Mouse (Mus musculus): ENCODE data around the gene Atf7. TPM values are rescaled to one million over a fixed set of nuclear protein-coding genes. Genes with fewer than 3 reads are reported as not detected.
A peak's percentile ranks its signal among the peaks of the same experiment; 100 is the strongest.

Gene Atf7
- polyA plus RNA-seq, 1 experiment from 2014 or later, result 35.2 TPM

DNA sequence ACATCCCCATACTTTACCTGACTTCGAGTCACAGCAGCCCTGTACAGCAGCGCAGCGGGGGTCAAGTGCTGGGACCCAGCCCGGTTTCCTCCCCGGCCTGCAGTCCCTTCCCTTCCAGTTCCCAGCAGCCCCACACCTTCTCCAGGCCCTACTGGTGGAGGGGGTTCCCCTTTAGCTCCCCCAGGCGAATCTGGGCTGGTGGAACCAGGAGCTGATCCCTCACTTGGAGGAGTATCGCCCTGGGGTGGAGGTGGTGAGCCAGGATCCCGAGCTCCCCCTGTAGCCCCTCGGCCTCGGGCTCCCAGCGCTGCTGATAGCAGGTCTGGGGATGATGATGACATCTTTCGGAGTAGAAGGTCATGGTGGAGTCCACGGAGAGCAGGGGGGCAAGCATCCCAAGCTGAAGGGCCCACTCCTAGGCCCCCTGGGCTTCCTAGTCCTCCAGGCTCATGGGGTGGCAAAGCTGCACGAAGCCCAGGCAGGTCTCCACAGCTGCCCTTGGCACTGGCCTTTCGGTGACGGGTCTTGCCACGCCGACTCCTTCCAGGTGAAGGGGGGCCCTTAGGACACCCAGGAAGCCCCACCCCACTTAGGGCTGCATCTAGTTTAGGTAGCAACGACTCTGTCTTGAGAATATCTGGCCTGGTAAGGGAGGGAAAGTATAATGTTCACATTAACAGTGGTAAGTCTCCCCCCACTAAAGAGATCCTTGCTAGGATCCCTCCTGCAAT, 124.0 kb downstream of the Atf7 start:
- Histone ChIP-seq H3K36me3 (peaks cover 54% of the 10 kb centered on the region), H3K27ac (no peak overlapping the region), H3K9me3 (no peaks in the 10 kb centered on the region), H3K9ac (no peak overlapping the region), H3K4me1 (no peaks in the 10 kb centered on the region), H3K27me3 (replicated peaks) (no peaks in the 10 kb centered on the region), H3K4me3 (replicated peaks) (no peak overlapping the region), H3K4me2 (no peak overlapping the region)
- 85% methylated on average over 19 of the region's 19 CpGs for WGBS
- ATAC-seq (ENCODE audit: insufficient read depth, low FRiP score, low read depth), result no peak

DNA sequence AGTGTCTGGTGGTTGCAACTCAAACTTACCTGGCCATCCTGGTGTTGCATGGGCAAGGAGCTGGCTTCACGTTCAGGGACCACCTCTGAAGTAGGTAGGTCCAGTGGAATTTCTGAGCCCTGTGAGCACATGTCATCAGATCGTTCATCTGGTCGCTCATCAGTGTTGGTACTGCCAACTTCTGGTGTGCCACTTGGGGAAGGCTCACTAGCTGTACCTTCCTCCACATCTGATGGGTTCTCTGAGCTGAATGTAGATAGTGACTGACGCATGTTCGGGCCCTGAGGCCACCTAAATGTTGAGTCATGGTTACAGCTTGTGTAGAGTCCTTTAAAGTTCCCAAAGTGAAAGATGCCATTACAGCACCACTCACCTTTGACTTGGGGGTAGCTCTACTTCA, 124.8 kb downstream of the Atf7 start:
- peaks cover 57% of the 10 kb centered on the region for H3K36me3 ChIP-seq
- H3K27ac ChIP-seq, result no peak overlapping the region
- no peaks in the 10 kb centered on the region for H3K4me1 ChIP-seq
- WGBS, result 88% methylated on average over 5 of the region's 5 CpGs
- no peaks in the 10 kb centered on the region for H3K27me3 ChIP-seq (replicated peaks)
- no peaks in the 10 kb centered on the region for H3K9me3 ChIP-seq
- ATAC-seq (ENCODE audit: insufficient read depth, low FRiP score, low read depth), result no peak
- H3K4me3 ChIP-seq (replicated peaks), result no peak overlapping the region
- no peak overlapping the region for H3K4me2 ChIP-seq
- no peak overlapping the region for H3K9ac ChIP-seq

DNA sequence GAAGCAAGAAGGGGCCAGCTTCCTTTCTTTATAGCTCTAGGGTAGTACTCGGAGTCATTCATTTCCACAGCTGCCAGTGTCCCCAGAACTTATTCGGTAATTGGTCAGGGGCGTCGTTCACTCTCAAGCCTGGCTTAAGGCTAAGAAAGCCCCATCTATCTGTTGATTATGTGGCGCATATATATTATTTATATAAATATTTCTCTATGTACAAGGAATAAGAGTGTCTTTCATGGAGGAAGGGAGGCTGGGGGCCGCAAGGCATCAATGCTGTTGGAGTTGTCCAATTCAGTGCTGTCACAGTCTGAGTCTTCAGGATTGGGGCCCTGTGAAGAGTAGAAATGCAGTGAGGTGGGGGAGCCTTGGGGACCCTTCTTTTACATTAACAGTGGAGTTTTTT, 125.4 kb downstream of the Atf7 start:
- Histone ChIP-seq H3K27me3 (replicated peaks) (no peaks in the 10 kb centered on the region), H3K9me3 (no peaks in the 10 kb centered on the region), H3K4me1 (no peaks in the 10 kb centered on the region), H3K9ac (no peak overlapping the region), H3K4me3 (replicated peaks) (no peak overlapping the region), H3K4me2 (no peak overlapping the region), H3K27ac (no peak overlapping the region), H3K36me3 (peaks cover 64% of the 10 kb centered on the region)
- 82% methylated on average over 6 of the region's 6 CpGs for WGBS
- no peak for ATAC-seq (ENCODE audit: insufficient read depth, low FRiP score, low read depth)

DNA sequence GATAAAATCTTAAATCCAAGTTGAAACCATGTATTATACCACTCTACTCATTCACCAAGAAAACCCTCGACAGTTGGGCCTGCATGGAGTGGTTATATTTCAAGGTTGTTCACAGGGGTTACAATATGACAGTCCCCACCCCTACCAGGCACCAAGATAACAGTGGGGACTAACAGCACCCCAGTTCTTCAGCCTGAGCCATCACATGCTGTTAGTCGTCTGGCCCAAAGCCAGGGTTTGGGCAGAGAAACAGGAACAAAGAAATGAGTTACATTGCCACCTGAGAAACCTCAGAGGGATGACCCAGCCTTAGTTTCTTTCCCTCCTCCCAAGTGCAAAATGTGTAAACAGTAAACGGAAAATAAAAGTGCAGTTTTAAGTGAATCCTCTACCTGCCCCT, 125.9 kb downstream of the Atf7 start:
- no peak overlapping the region for H3K9ac ChIP-seq
- H3K9me3 ChIP-seq, result no peaks in the 10 kb centered on the region
- peaks cover 64% of the 10 kb centered on the region for H3K36me3 ChIP-seq
- no peaks in the 10 kb centered on the region for H3K27me3 ChIP-seq (replicated peaks)
- H3K4me2 ChIP-seq, result no peak overlapping the region
- no peaks in the 10 kb centered on the region for H3K4me1 ChIP-seq
- ATAC-seq (ENCODE audit: insufficient read depth, low FRiP score, low read depth), result no peak
- H3K27ac ChIP-seq, result no peak overlapping the region
- no peak overlapping the region for H3K4me3 ChIP-seq (replicated peaks)
- WGBS, result 66% methylated on average over 3 of the region's 3 CpGs

DNA sequence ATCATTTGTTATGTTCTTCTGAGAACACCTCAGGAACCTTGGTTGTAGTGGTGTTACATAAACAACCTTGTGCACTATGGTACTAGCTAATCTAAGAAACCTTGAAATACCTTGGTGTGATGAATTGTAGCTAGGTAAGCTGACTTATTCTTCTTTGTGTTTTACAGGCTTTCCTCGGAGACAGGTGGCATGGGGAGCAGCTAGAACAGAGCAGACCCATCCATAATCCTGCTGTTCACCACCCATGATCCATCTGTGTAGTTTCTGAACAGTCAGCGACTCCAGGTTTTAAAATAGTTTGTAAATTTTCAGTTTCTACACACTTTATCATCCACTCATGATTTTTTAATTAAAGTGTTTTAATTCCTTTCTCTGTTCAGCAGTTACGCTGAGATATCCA, 126.9 kb downstream of the Atf7 start:
- Histone ChIP-seq H3K36me3 (peaks cover 66% of the 10 kb centered on the region), H3K27ac (no peak overlapping the region), H3K4me2 (no peak overlapping the region), H3K27me3 (replicated peaks) (no peaks in the 10 kb centered on the region), H3K4me1 (no peaks in the 10 kb centered on the region), H3K9ac (no peak overlapping the region), H3K9me3 (no peaks in the 10 kb centered on the region), H3K4me3 (replicated peaks) (no peak overlapping the region)
- no peak for ATAC-seq (ENCODE audit: insufficient read depth, low FRiP score, low read depth)
- WGBS, result 85% methylated on average over 3 of the region's 3 CpGs

DNA sequence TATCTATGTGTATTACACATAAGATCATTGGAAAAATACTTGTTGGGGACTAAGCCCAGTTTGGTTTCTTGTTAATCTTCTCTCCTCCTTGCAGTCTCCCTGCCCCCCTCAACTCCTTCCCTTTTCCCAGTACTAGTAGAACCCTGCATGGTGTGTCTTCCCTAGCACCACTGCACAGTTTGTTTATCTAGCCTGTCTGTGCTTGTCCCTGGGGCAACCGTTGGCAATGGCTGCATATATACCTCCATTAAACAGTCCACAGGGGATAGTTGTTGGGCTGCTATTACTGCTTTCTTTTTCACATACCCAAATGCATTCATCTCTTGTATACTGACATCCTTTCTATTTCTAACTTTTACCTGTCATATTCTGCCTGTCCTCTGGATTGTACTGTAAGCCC, 137.6 kb downstream of the Atf7 start:
- WGBS, result 31% methylated on average over 1 of the region's 1 CpGs
- no peaks in the 10 kb centered on the region for H3K9me3 ChIP-seq
- H3K4me3 ChIP-seq (replicated peaks), result no peak overlapping the region
- no peaks in the 10 kb centered on the region for H3K27me3 ChIP-seq (replicated peaks)
- H3K9ac ChIP-seq, result no peak overlapping the region
- no peak for ATAC-seq (ENCODE audit: insufficient read depth, low FRiP score, low read depth)
- H3K4me1 ChIP-seq, result no peaks in the 10 kb centered on the region
- H3K36me3 ChIP-seq, result peaks cover 67% of the 10 kb centered on the region
- H3K27ac ChIP-seq, result no peak overlapping the region
- H3K4me2 ChIP-seq, result no peak overlapping the region

DNA sequence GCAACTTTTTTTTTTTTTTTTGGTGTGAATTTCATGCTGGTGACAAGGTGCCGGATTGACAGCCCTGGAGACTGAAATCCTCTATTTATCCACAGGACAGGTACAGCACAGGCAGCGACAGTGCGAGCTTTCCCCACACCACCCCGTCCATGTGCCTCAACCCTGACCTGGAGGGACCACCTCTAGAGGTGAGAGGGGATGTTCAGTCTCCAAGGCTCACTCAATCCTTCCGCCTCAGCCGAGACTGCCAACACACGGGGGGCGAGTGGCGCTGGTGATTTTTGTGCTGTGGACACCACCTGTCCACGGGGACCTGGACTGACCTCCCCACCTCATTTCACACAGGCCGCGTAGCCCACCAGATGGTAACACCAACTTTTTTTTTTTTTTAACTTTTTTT, 139.4 kb downstream of the Atf7 start:
- Histone ChIP-seq H3K4me1 (no peaks in the 10 kb centered on the region), H3K4me3 (replicated peaks) (no peak overlapping the region), H3K4me2 (no peak overlapping the region), H3K9me3 (no peaks in the 10 kb centered on the region), H3K9ac (no peak overlapping the region), H3K27me3 (replicated peaks) (no peaks in the 10 kb centered on the region), H3K27ac (no peak overlapping the region), H3K36me3 (peaks cover 69% of the 10 kb centered on the region)
- no peak for ATAC-seq (ENCODE audit: insufficient read depth, low FRiP score, low read depth)
- WGBS, result 93% methylated on average over 12 of the region's 12 CpGs

DNA sequence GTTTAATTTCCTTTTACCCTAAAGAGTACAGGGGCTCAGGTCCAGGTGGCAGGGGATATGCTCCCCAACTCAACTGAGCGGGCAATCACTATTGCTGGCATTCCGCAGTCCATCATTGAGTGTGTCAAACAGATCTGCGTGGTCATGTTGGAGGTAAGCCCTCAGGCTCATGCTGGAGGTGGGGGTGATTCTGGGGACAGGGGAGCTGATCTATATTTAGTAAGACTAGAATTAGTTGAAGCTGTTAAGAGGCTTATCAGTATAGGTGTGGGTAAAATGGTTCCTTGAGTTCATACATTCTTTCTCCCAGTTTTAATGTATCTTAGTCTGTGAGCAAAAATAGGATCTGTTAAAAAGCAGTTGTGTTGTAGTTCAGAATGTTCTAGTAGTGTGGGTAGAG, 142.1 kb downstream of the Atf7 start:
- 86% methylated on average over 3 of the region's 3 CpGs for WGBS
- Histone ChIP-seq H3K36me3 (peaks cover 49% of the 10 kb centered on the region), H3K4me2 (no peak overlapping the region), H3K4me3 (replicated peaks) (no peak overlapping the region), H3K4me1 (no peaks in the 10 kb centered on the region), H3K9ac (no peak overlapping the region), H3K27ac (no peak overlapping the region), H3K27me3 (replicated peaks) (no peaks in the 10 kb centered on the region), H3K9me3 (no peaks in the 10 kb centered on the region)
- no peak for ATAC-seq (ENCODE audit: insufficient read depth, low FRiP score, low read depth)

MicroRNAs encoded within 50 kb of the gene (microRNA counts, 519-probe panel; counts per million panel counts)
- microRNA mmu-miR-688, result 2,191 counts per million, percentile 33 among the panel's probes with 10 or more counts

Small RNA genes within 50 kb of the gene (microRNA-seq; reads per million reads assigned to microRNA genes)
- not detected for gene Mir688

Other genes with a start within 250 kb of the Atf7 start
- 9.6 and 9.7 TPM in 2 replicates for gene Sp1, start 219.3 kb downstream of the Atf7 start, polyA plus RNA-seq (2015; fragmentation: Nextera tagmentation; extraction: Ambion mirVana)
- gene Amhr2, start 180.1 kb downstream of the Atf7 start, polyA plus RNA-seq (2015; fragmentation: Nextera tagmentation; extraction: Ambion mirVana), result 0.90 and 1.3 TPM in 2 replicates
- 119 and 120 TPM in 2 replicates for gene Prr13, start 166.4 kb downstream of the Atf7 start, polyA plus RNA-seq (2015; fragmentation: Nextera tagmentation; extraction: Ambion mirVana)
- gene Pcbp2, start 154.9 kb downstream of the Atf7 start, polyA plus RNA-seq (2015; fragmentation: Nextera tagmentation; extraction: Ambion mirVana), result 182 and 192 TPM in 2 replicates
- gene Gm10337, start 121.7 kb downstream of the Atf7 start, polyA plus RNA-seq (2015; fragmentation: Nextera tagmentation; extraction: Ambion mirVana), result 5.0 and 8.1 TPM in 2 replicates
- gene Map3k12, start 108.4 kb downstream of the Atf7 start, polyA plus RNA-seq (2015; fragmentation: Nextera tagmentation; extraction: Ambion mirVana), result 13.4 and 15.5 TPM in 2 replicates
- gene Tarbp2, start 107.3 kb downstream of the Atf7 start, polyA plus RNA-seq (2015; fragmentation: Nextera tagmentation; extraction: Ambion mirVana), result 87.3 and 92.0 TPM in 2 replicates
- 2.7 TPM in 2 replicates for gene Npff, start 100.5 kb downstream of the Atf7 start, polyA plus RNA-seq (2015; fragmentation: Nextera tagmentation; extraction: Ambion mirVana)
- 0.28 TPM in 1 of 2 replicates, not detected in the other for gene Gm28047, start 397 bp downstream of the Atf7 start, polyA plus RNA-seq (2015; fragmentation: Nextera tagmentation; extraction: Ambion mirVana)
- gene Atp5g2, start 46.9 kb upstream of the Atf7 start, polyA plus RNA-seq (2015; fragmentation: Nextera tagmentation; extraction: Ambion mirVana), result 57.1 and 63.3 TPM in 2 replicates
- 29.9 and 33.5 TPM in 2 replicates for gene Calcoco1, start 96.7 kb upstream of the Atf7 start, polyA plus RNA-seq (2015; fragmentation: Nextera tagmentation; extraction: Ambion mirVana)

Data from stomach, embryonic 15.5 days (tissue).